ENCODE assay signal across 15 mouse cellular contexts in the genomic region with DNA sequence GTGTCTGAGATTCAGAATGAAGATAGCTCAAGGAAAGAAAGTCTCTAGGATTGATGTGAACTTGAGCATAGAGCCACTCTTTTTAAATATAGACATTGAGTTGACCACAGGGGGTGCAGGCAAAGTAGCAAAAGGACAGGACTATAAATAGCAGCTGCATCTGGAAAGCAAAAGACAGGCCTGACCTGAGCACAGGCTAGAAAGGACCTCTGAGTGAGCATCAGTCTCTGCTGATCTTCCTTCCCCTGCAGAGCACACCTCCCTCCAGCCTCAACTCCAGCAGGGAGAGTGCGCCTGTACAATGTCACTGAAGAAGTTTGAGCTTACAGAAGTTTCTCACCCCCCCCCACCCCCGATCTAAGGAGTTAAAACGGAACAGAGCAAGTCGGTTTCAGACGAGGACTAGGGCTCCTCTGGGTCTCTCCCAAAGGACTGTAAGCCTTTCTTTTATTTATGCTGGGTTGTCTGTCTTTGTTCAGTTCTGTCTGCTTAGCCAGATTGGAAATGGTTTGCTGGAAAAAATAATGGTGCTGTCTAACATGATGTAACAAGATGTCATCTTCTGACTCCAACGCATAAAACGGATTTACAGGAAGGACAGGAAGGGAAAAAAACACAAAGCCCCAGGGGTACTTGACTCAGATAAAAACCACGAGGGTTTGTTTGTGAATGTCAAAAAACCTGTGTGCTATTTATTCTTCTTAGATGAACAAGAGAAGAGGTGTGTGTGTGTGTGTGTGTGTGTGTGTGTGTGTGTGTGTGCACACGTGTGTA. TPM values are rescaled to one million over a fixed set of nuclear protein-coding genes. Genes with fewer than 3 reads are reported as not detected.
DNase-seq lines count a peak whose midpoint lies in the region; ATAC-seq and TF ChIP-seq lines count a peak whose summit lies in the region.
"Had no signal": no experiment of that assay in that cellular context is flagged by ENCODE, and none has a peak within 500 bp of the region (broad histone marks: within the 10 kb centered on the region; RNA-seq: fewer than 3 reads in every experiment).

No protein-coding gene starts in this region.

- peak overlapping the region; percentile 22 for H3K9ac ChIP-seq in heart, embryonic 14.5 days (ENCODE audit: low read length)
- H3K9ac ChIP-seq in intestine, embryonic 16.5 days (ENCODE audit: low read depth, low read length) = no peak overlapping the region
- H3K9ac ChIP-seq: forebrain, embryonic 15.5 days; hindbrain, embryonic 14.5 days; limb, embryonic 12.5 days; liver, postnatal 0 days; neural tube, embryonic 15.5 days had no signal

- no peak for TF ChIP-seq POLR2A in lung, adult 2 months (IDR thresholded peaks at IDR 0.05; ENCODE audit: borderline replicate concordance, extremely low read depth, low read depth, low read length)

- H3K27ac ChIP-seq in heart, embryonic 14.5 days (replicated peaks in 1 of 2; ENCODE audit: control insufficient read depth in 1 of 2, insufficient read depth in 1 of 2, low read depth in 2 of 2, low read length in 2 of 2) = peak overlapping the region; percentile 53 to 73
- no peak overlapping the region for H3K27ac ChIP-seq in embryonic facial prominence, embryonic 10.5 days (replicated peaks)
- H3K27ac ChIP-seq in intestine, embryonic 16.5 days (ENCODE audit: low read length) = peak overlapping the region; percentile 17
- no peak overlapping the region for H3K27ac ChIP-seq in forebrain, embryonic 10.5 days
- H3K27ac ChIP-seq: forebrain, embryonic 15.5 days; hindbrain, embryonic 14.5 days; limb, embryonic 12.5 days; neural tube, embryonic 15.5 days had no signal

- no peak overlapping the region for H3K4me3 ChIP-seq in heart, embryonic 14.5 days (ENCODE audit: control insufficient read depth in 1 of 2, insufficient read depth in 1 of 2, low read depth in 1 of 2, low read length in 2 of 2)
- no peak overlapping the region for H3K4me3 ChIP-seq in embryonic facial prominence, embryonic 10.5 days
- H3K4me3 ChIP-seq in intestine, embryonic 16.5 days (ENCODE audit: low read length) = no peak overlapping the region
- H3K4me3 ChIP-seq in forebrain, embryonic 10.5 days = no peak overlapping the region
- no peak overlapping the region for H3K4me3 ChIP-seq in lung, adult 2 months (replicated peaks; ENCODE audit: extremely low read depth, low read depth, low read length)
- H3K4me3 ChIP-seq: forebrain, embryonic 15.5 days; limb, embryonic 12.5 days; neural tube, embryonic 15.5 days had no signal

- H3K4me2 ChIP-seq in heart, embryonic 14.5 days (ENCODE audit: low read length) = peak overlapping the region; percentile 6; the same call in 1 of the 2 replicates
- H3K4me2 ChIP-seq in intestine, embryonic 16.5 days (ENCODE audit: low read depth, low read length) = no peak overlapping the region
- H3K4me2 ChIP-seq: forebrain, embryonic 15.5 days; hindbrain, embryonic 14.5 days; limb, embryonic 12.5 days; neural tube, embryonic 15.5 days had no signal

- H3K9me3 ChIP-seq in heart, embryonic 14.5 days (ENCODE audit: control insufficient read depth, low read length) = no peaks in the 10 kb centered on the region
- H3K9me3 ChIP-seq in embryonic facial prominence, embryonic 10.5 days = no peaks in the 10 kb centered on the region
- H3K9me3 ChIP-seq in intestine, embryonic 16.5 days (ENCODE audit: control insufficient read depth, low read length) = no peaks in the 10 kb centered on the region
- H3K9me3 ChIP-seq in forebrain, embryonic 10.5 days = no peaks in the 10 kb centered on the region
- H3K9me3 ChIP-seq: forebrain, embryonic 15.5 days; limb, embryonic 12.5 days; neural tube, embryonic 15.5 days had no signal

- no peak for DNase-seq in heart, postnatal 4 days
- DNase-seq in CD4-positive, CD25-positive, alpha-beta regulatory T cell, adult 2 months (ENCODE audit: low read depth, low spot score) = peak; percentile 14
- peak; percentile 21 for DNase-seq in embryonic facial prominence, embryonic 10.5 days (ENCODE audit: low spot score)
- no peak for DNase-seq in forebrain, embryonic 10.5 days (ENCODE audit: extremely low spot score, low spot score)
- no peak for DNase-seq in lung, adult 2 months
- DNase-seq: cerebellum, adult 18-20 months; gastrocnemius, postnatal 10 days; liver, postnatal 0 days had no signal

- 17% methylated on average over 9 of the region's 9 CpGs for WGBS in heart, embryonic 14.5 days
- 52% methylated on average over 9 of the region's 9 CpGs for WGBS in embryonic facial prominence, embryonic 10.5 days
- WGBS in intestine, embryonic 16.5 days = 38% methylated on average over 9 of the region's 9 CpGs
- 75% methylated on average over 9 of the region's 9 CpGs for WGBS in forebrain, embryonic 10.5 days
- 30% methylated on average over 9 of the region's 9 CpGs for WGBS in lung, adult 2 months

- H3K27me3 ChIP-seq in heart, embryonic 14.5 days (ENCODE audit: control insufficient read depth, insufficient read depth, low read length) = no peaks in the 10 kb centered on the region
- no peaks in the 10 kb centered on the region for H3K27me3 ChIP-seq in embryonic facial prominence, embryonic 10.5 days (replicated peaks; ENCODE audit: low read depth, poor library complexity, severe bottlenecking)
- H3K27me3 ChIP-seq in intestine, embryonic 16.5 days (replicated peaks; ENCODE audit: control insufficient read depth, insufficient read depth, low read length) = no peaks in the 10 kb centered on the region
- no peaks in the 10 kb centered on the region for H3K27me3 ChIP-seq in forebrain, embryonic 10.5 days (ENCODE audit: poor library complexity, severe bottlenecking)
- H3K27me3 ChIP-seq: limb, embryonic 12.5 days; neural tube, embryonic 15.5 days had no signal

- peaks cover 8 to 32% of the 10 kb centered on the region in 2 experiments for H3K4me1 ChIP-seq in heart, embryonic 14.5 days (ENCODE audit: control insufficient read depth in 2 of 2, insufficient read depth in 2 of 2, low read length in 2 of 2)
- peaks cover 3% of the 10 kb centered on the region; the same call in 1 of the 2 replicates for H3K4me1 ChIP-seq in embryonic facial prominence, embryonic 10.5 days
- no peaks in the 10 kb centered on the region for H3K4me1 ChIP-seq in intestine, embryonic 16.5 days (ENCODE audit: control insufficient read depth, insufficient read depth, low read length)
- H3K4me1 ChIP-seq in forebrain, embryonic 10.5 days = no peaks in the 10 kb centered on the region
- no peaks in the 10 kb centered on the region for H3K4me1 ChIP-seq in lung, adult 2 months (ENCODE audit: control insufficient read depth, insufficient read depth, low read length)
- H3K4me1 ChIP-seq: forebrain, embryonic 15.5 days; limb, embryonic 12.5 days; neural tube, embryonic 15.5 days had no signal

- TF ChIP-seq CTCF in lung, adult 2 months (IDR thresholded peaks at IDR 0.05; ENCODE audit: insufficient read depth, low read length) = no peak

- no peaks in the 10 kb centered on the region for H3K36me3 ChIP-seq in heart, embryonic 14.5 days (ENCODE audit: control insufficient read depth, insufficient read depth, low read length)
- H3K36me3 ChIP-seq in embryonic facial prominence, embryonic 10.5 days (replicated peaks) = no peaks in the 10 kb centered on the region
- no peaks in the 10 kb centered on the region for H3K36me3 ChIP-seq in intestine, embryonic 16.5 days (ENCODE audit: control insufficient read depth, insufficient read depth, low read length)
- H3K36me3 ChIP-seq in forebrain, embryonic 10.5 days (replicated peaks) = no peaks in the 10 kb centered on the region
- H3K36me3 ChIP-seq: forebrain, embryonic 15.5 days; limb, embryonic 12.5 days; neural tube, embryonic 15.5 days had no signal

- ATAC-seq in heart, embryonic 14.5 days (ENCODE audit: insufficient number of reproducible peaks, insufficient read depth, low FRiP score, low read depth) = no peak; the same call in 1 of the 2 replicates
- ATAC-seq in intestine, embryonic 16.5 days = peak; percentile 58
- ATAC-seq: forebrain, embryonic 15.5 days; liver, postnatal 0 days; midbrain, embryonic 16.5 days had no signal

RNA-seq across cellular contexts. Expression of a gene that starts 26.2 kb away (rescaled TPM):
- polyA plus RNA-seq in heart, embryonic 14.5 days (2014; fragmentation: Nextera tagmentation; extraction: Ambion mirVana) = 54.6 and 61.3 TPM in 2 replicates
- 100 to 1,000 TPM; 160 to 168 TPM for total RNA-seq in heart, postnatal 4 days (2021)
- polyA plus RNA-seq in embryonic facial prominence, embryonic 10.5 days (2016; fragmentation: Nextera tagmentation; extraction: Ambion mirVana) = 11.3 and 11.8 TPM in 2 replicates
- 31.6 and 42.0 TPM in 2 replicates for polyA plus RNA-seq in intestine, embryonic 16.5 days (2015; fragmentation: Nextera tagmentation; extraction: Ambion mirVana)
- 10.4 and 10.9 TPM in 2 replicates for polyA plus RNA-seq in forebrain, embryonic 10.5 days (2016; fragmentation: Nextera tagmentation; extraction: Ambion mirVana)
- 9.4 and 22.8 TPM in 2 replicates for polyA plus RNA-seq in lung, adult 2 months (2012; rRNA removed)

Comparison
In these comparisons a context has a peak if more than half of its experiments do, and no peak if none do; other contexts are left out.
1. H3K27ac ChIP-seq: peak in heart, embryonic 14.5 days (2 of 2) and intestine, embryonic 16.5 days (single experiment); none in embryonic facial prominence, embryonic 10.5 days (single experiment) and forebrain, embryonic 10.5 days (single experiment).
2. DNase-seq: peak in CD4-positive, CD25-positive, alpha-beta regulatory T cell, adult 2 months (single experiment) and embryonic facial prominence, embryonic 10.5 days (single experiment); none in heart, postnatal 4 days (single experiment), forebrain, embryonic 10.5 days (single experiment) and lung, adult 2 months (single experiment).